26 mouse cellular contexts compared by ENCODE assay signal in genomic region chr6:135961766-135962165, GRCm38 (mm10).
A peak's percentile ranks its signal among the peaks of the same experiment; 100 is the strongest.
DNase-seq lines count a peak whose midpoint lies in the region; ATAC-seq and TF ChIP-seq lines count a peak whose summit lies in the region.
"Had no signal": no experiment of that assay in that cellular context is flagged by ENCODE, and none has a peak within 500 bp of the region (broad histone marks: within the 10 kb centered on the region; RNA-seq: fewer than 3 reads in every experiment).

No protein-coding gene starts in this region.

- no peak for TF ChIP-seq POLR2A in brain, embryonic 14.5 days (IDR thresholded peaks at IDR 0.05; ENCODE audit: borderline replicate concordance, extremely low read depth, insufficient read depth, insufficient read length, poor library complexity, severe bottlenecking)
- TF ChIP-seq POLR2A in cerebellum, adult 2 months (IDR thresholded peaks at IDR 0.05; ENCODE audit: borderline replicate concordance, insufficient read depth, low read length), result no peak

- H3K4me3 ChIP-seq in layer of hippocampus, adult 2 months, result no peak overlapping the region
- H3K4me3 ChIP-seq in hindbrain, embryonic 10.5 days, result no peak overlapping the region
- H3K4me3 ChIP-seq in hindbrain, embryonic 16.5 days (ENCODE audit: low read length), result no peak overlapping the region
- no peak overlapping the region for H3K4me3 ChIP-seq in cerebellum, adult 2 months (replicated peaks; ENCODE audit: insufficient read depth, low read depth, low read length)
- H3K4me3 ChIP-seq: heart, embryonic 12.5 days; kidney, embryonic 15.5 days; limb, embryonic 15.5 days; liver, embryonic 15.5 days; lung, embryonic 15.5 days; myocyte had no signal

- 28% methylated on average over 9 of the region's 9 CpGs for WGBS in hindbrain, embryonic 10.5 days
- WGBS in hindbrain, embryonic 16.5 days, result 15% methylated on average over 9 of the region's 9 CpGs
- WGBS in cerebellum, adult 2 months, result 33% methylated on average over 9 of the region's 9 CpGs

- no peaks in the 10 kb centered on the region for H3K36me3 ChIP-seq in hindbrain, embryonic 10.5 days
- no peaks in the 10 kb centered on the region for H3K36me3 ChIP-seq in hindbrain, embryonic 16.5 days (ENCODE audit: control insufficient read depth, insufficient read depth, low read length)
- H3K36me3 ChIP-seq: heart, embryonic 12.5 days; kidney, embryonic 15.5 days; limb, embryonic 15.5 days; liver, embryonic 15.5 days; lung, embryonic 15.5 days had no signal

- no peaks in the 10 kb centered on the region for H3K9me3 ChIP-seq in hindbrain, embryonic 10.5 days
- H3K9me3 ChIP-seq in hindbrain, embryonic 16.5 days (ENCODE audit: control insufficient read depth, low read length), result no peaks in the 10 kb centered on the region
- H3K9me3 ChIP-seq: limb, embryonic 15.5 days; liver, embryonic 15.5 days; lung, embryonic 15.5 days had no signal

- H3K9ac ChIP-seq in hindbrain, embryonic 16.5 days (ENCODE audit: low read depth, low read length), result no peak overlapping the region
- H3K9ac ChIP-seq: heart, embryonic 12.5 days; kidney, embryonic 15.5 days; limb, embryonic 15.5 days; liver, embryonic 15.5 days; lung, embryonic 15.5 days had no signal

- H3K4me2 ChIP-seq in hindbrain, embryonic 16.5 days (ENCODE audit: low read length), result 0 out of 2 replicates have a peak overlapping the region, but pooled peaks have one; percentile 12
- H3K4me2 ChIP-seq: heart, embryonic 12.5 days; kidney, embryonic 15.5 days; limb, embryonic 15.5 days; liver, embryonic 15.5 days; lung, embryonic 15.5 days had no signal

- H3K27ac ChIP-seq in layer of hippocampus, adult 2 months, result peak overlapping the region; percentile 59; the same call in 1 of the 2 replicates
- H3K27ac ChIP-seq in hindbrain, embryonic 10.5 days, result peak overlapping the region; percentile 40
- H3K27ac ChIP-seq in hindbrain, embryonic 16.5 days (ENCODE audit: low read depth, low read length), result no peak overlapping the region
- H3K27ac ChIP-seq in cerebellum, adult 2 months (ENCODE audit: insufficient read depth, low read length), result no peak overlapping the region
- H3K27ac ChIP-seq: kidney, embryonic 15.5 days; limb, embryonic 15.5 days; liver, embryonic 15.5 days; lung, embryonic 15.5 days had no signal

- no peaks in the 10 kb centered on the region for H3K27me3 ChIP-seq in hindbrain, embryonic 10.5 days (ENCODE audit: insufficient read depth, poor library complexity, severe bottlenecking)
- no peaks in the 10 kb centered on the region for H3K27me3 ChIP-seq in hindbrain, embryonic 16.5 days (replicated peaks; ENCODE audit: control insufficient read depth, insufficient read depth, low read length)
- H3K27me3 ChIP-seq in cerebellum, adult 2 months (ENCODE audit: control insufficient read depth, insufficient read depth, low read length), result no peaks in the 10 kb centered on the region; the same call in 1 of the 2 replicates
- H3K27me3 ChIP-seq: heart, embryonic 12.5 days; kidney, embryonic 15.5 days; limb, embryonic 15.5 days; liver, embryonic 15.5 days; lung, embryonic 15.5 days had no signal

- peak; percentile 57 for ATAC-seq in hindbrain, embryonic 16.5 days
- no peak for ATAC-seq in erythroid progenitor cell, adult 5-6 weeks (replicated peaks; ENCODE audit: low FRiP score, poor library complexity, severe bottlenecking)
- ATAC-seq: activated CD4-positive, CD25-positive, alpha-beta regulatory T cell, adult 4 months had no signal

- no peak for DNase-seq in layer of hippocampus, adult 2 months (ENCODE audit: low spot score in 2 of 2)
- no peak for DNase-seq in layer of hippocampus, postnatal 14 days (ENCODE audit: low spot score in 2 of 2)
- DNase-seq in brain, embryonic 14.5 days (ENCODE audit: low read depth), result peak; percentile 65
- no peak for DNase-seq in hindbrain, embryonic 10.5 days (ENCODE audit: low spot score)
- DNase-seq in urinary bladder, postnatal 25 days (ENCODE audit: low spot score), result no peak
- DNase-seq in cerebellum, adult 2 months, result no peak
- DNase-seq: adrenal gland, adult 8-10 months; cerebellum, adult 8-10 months; cerebellum, postnatal 36 days; embryo, embryonic 11 days; gastrocnemius, postnatal 10 days; heart, postnatal 14 days; kidney, adult 11 months; kidney, postnatal 36 days; lung, postnatal 36 days; right cerebral cortex, postnatal 14 days; spleen, adult 18-20 months had no signal

- TF ChIP-seq CTCF in layer of hippocampus, adult 2 months (conservative IDR thresholded peaks at IDR 0.05), result no peak
- no peak for TF ChIP-seq CTCF in brain, embryonic 14.5 days (IDR thresholded peaks at IDR 0.05; ENCODE audit: borderline replicate concordance, extremely low read depth, insufficient read depth, insufficient read length)
- no peak for TF ChIP-seq CTCF in cerebellum, adult 2 months (IDR thresholded peaks at IDR 0.05; ENCODE audit: borderline replicate concordance, insufficient read depth, low read depth, low read length)

- H3K4me1 ChIP-seq in hindbrain, embryonic 10.5 days (replicated peaks), result peaks cover 7% of the 10 kb centered on the region; the same call in 1 of the 2 replicates
- peaks cover 13% of the 10 kb centered on the region for H3K4me1 ChIP-seq in hindbrain, embryonic 16.5 days (ENCODE audit: control insufficient read depth, insufficient read depth, low read depth, low read length)
- H3K4me1 ChIP-seq in cerebellum, adult 2 months (ENCODE audit: control insufficient read depth, insufficient read depth, low read length), result no peaks in the 10 kb centered on the region
- H3K4me1 ChIP-seq: heart, embryonic 12.5 days; limb, embryonic 15.5 days; liver, embryonic 15.5 days; lung, embryonic 15.5 days had no signal

Comparison
In these comparisons a context has a peak if more than half of its experiments do, and no peak if none do; other contexts are left out.
1. H3K27ac ChIP-seq: peak in layer of hippocampus, adult 2 months (single experiment) and hindbrain, embryonic 10.5 days (single experiment); none in hindbrain, embryonic 16.5 days (single experiment) and cerebellum, adult 2 months (single experiment).